14 mouse cellular contexts compared by ENCODE assay signal in the genomic region with DNA sequence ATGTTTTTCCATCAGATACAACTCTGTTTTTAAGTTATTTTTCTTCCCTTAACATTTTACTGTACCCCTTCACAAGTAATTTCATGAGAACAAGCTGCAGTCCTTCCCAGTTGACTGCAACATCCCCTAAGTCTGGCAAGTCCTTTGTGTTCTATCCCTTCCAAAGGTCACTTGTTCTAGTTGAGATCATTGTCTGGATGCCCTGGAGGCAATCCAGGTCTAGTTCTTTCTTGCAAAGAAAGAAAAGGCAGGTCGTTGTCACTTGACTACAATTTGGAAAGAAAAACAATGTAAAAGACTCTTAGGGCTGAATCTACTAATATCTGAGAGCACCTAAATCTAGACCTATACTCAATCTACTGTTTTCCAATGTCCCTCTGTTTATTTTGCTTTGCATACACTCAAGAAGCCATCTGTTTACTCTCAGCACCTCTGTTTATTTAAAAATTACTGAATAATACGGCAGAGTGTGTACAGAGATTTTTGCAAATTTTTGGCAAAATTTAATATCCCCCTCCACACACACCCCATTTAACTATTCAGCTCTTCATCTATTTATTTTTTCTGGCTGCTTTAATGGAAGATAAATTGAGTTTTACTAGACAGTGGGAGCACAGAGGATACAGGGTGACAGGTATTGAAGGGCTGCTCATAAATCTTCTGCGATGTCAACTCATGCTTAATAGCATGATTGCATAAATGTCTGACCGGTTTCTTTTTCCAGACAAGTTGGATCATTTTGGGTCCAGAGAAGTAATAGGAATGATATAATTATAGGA.
DNase-seq lines count a peak whose midpoint lies in the region; ATAC-seq lines count a peak whose summit lies in the region.
"Had no signal": no experiment of that assay in that cellular context is flagged by ENCODE, and none has a peak within 500 bp of the region (broad histone marks: within the 10 kb centered on the region; RNA-seq: fewer than 3 reads in every experiment).

No protein-coding gene starts in this region.

- no peaks in the 10 kb centered on the region for H3K27me3 ChIP-seq in heart, embryonic 12.5 days (replicated peaks)
- H3K27me3 ChIP-seq in neural tube, embryonic 15.5 days (replicated peaks): no peaks in the 10 kb centered on the region
- no peaks in the 10 kb centered on the region for H3K27me3 ChIP-seq in liver, embryonic 12.5 days (replicated peaks)
- H3K27me3 ChIP-seq: forebrain, embryonic 13.5 days; midbrain, embryonic 13.5 days; stomach, embryonic 15.5 days had no signal

- H3K36me3 ChIP-seq in heart, embryonic 12.5 days: no peaks in the 10 kb centered on the region
- H3K36me3 ChIP-seq in neural tube, embryonic 15.5 days: no peaks in the 10 kb centered on the region
- H3K36me3 ChIP-seq in liver, embryonic 12.5 days: no peaks in the 10 kb centered on the region
- H3K36me3 ChIP-seq: midbrain, embryonic 13.5 days; stomach, embryonic 15.5 days had no signal

- H3K4me1 ChIP-seq in heart, embryonic 12.5 days (replicated peaks): no peaks in the 10 kb centered on the region
- no peaks in the 10 kb centered on the region for H3K4me1 ChIP-seq in neural tube, embryonic 15.5 days
- H3K4me1 ChIP-seq in liver, embryonic 12.5 days: no peaks in the 10 kb centered on the region
- H3K4me1 ChIP-seq: forebrain, embryonic 13.5 days; midbrain, embryonic 13.5 days; stomach, embryonic 15.5 days had no signal

- peak; percentile 4 to 28 for DNase-seq in heart, postnatal 14 days
- peak; percentile 11 for DNase-seq in ovary, postnatal 14 days (ENCODE audit: low spot score)
- DNase-seq in ovary, postnatal 36 days (ENCODE audit: low spot score): no peak
- DNase-seq in gastrocnemius, postnatal 25 days: peak; percentile 12
- peak; percentile 32 for DNase-seq in testis, postnatal 14 days (ENCODE audit: low spot score)
- DNase-seq: cerebellum, adult 18-20 months; kidney, postnatal 14 days; liver, postnatal 0 days had no signal

- no peak overlapping the region for H3K4me3 ChIP-seq in heart, embryonic 12.5 days
- no peak overlapping the region for H3K4me3 ChIP-seq in neural tube, embryonic 15.5 days (replicated peaks)
- H3K4me3 ChIP-seq in liver, embryonic 12.5 days: no peak overlapping the region
- H3K4me3 ChIP-seq: forebrain, embryonic 13.5 days; midbrain, embryonic 13.5 days; stomach, embryonic 15.5 days had no signal

- ATAC-seq in heart, embryonic 12.5 days (ENCODE audit: insufficient number of reproducible peaks, low FRiP score): no peak
- no peak for ATAC-seq in neural tube, embryonic 15.5 days (ENCODE audit: low FRiP score)
- no peak for ATAC-seq in liver, embryonic 12.5 days
- ATAC-seq: forebrain, embryonic 13.5 days; liver, postnatal 0 days; midbrain, embryonic 13.5 days had no signal

- WGBS in heart, embryonic 12.5 days: 71% methylated on average over 4 of the region's 4 CpGs
- 77% methylated on average over 4 of the region's 4 CpGs for WGBS in neural tube, embryonic 15.5 days
- WGBS in liver, embryonic 12.5 days (ENCODE audit: insufficient replicate concordance): 72% methylated on average over 4 of the region's 4 CpGs

- no peak overlapping the region for H3K9ac ChIP-seq in heart, embryonic 12.5 days
- H3K9ac ChIP-seq in neural tube, embryonic 15.5 days (replicated peaks): no peak overlapping the region
- no peak overlapping the region for H3K9ac ChIP-seq in liver, embryonic 12.5 days
- H3K9ac ChIP-seq: forebrain, embryonic 13.5 days; liver, postnatal 0 days; midbrain, embryonic 13.5 days; stomach, embryonic 15.5 days had no signal

- intact Hi-C loops in heart, postnatal 14 days (cut with DNase I): no loop called here

- no peaks in the 10 kb centered on the region for H3K9me3 ChIP-seq in heart, embryonic 12.5 days (replicated peaks)
- H3K9me3 ChIP-seq in neural tube, embryonic 15.5 days (replicated peaks): no peaks in the 10 kb centered on the region
- H3K9me3 ChIP-seq in liver, embryonic 12.5 days (replicated peaks): no peaks in the 10 kb centered on the region
- H3K9me3 ChIP-seq: forebrain, embryonic 13.5 days; midbrain, embryonic 13.5 days; stomach, embryonic 15.5 days had no signal

- H3K27ac ChIP-seq in heart, embryonic 12.5 days (ENCODE audit: poor library complexity, severe bottlenecking): no peak overlapping the region
- no peak overlapping the region for H3K27ac ChIP-seq in neural tube, embryonic 15.5 days (replicated peaks)
- H3K27ac ChIP-seq in liver, embryonic 12.5 days: no peak overlapping the region
- H3K27ac ChIP-seq: forebrain, embryonic 13.5 days; midbrain, embryonic 13.5 days; stomach, embryonic 15.5 days had no signal

- H3K4me2 ChIP-seq in heart, embryonic 12.5 days: no peak overlapping the region
- H3K4me2 ChIP-seq in neural tube, embryonic 15.5 days: no peak overlapping the region
- no peak overlapping the region for H3K4me2 ChIP-seq in liver, embryonic 12.5 days
- H3K4me2 ChIP-seq: forebrain, embryonic 13.5 days; midbrain, embryonic 13.5 days; stomach, embryonic 15.5 days had no signal
